Mouse (Mus musculus) cortical plate, adult 2 months (tissue): ENCODE results near the gene Cacna1h. TPM values are rescaled to one million over a fixed set of nuclear protein-coding genes. Genes with fewer than 3 reads are reported as not detected.

Experiments
- H3K27ac ChIP-seq: fragments of 200-500 bp; 2 replicates; pipeline ENCODE4 v1.5.1; 2012; ENCODE audit warnings: low read length, control low read depth, inconsistent platforms; ENCODE audit not compliant: insufficient read depth
- H3K4me1 ChIP-seq: fragments of 200-500 bp; 2 replicates; pipeline ENCODE4 v1.6.1; 2011; ENCODE audit warnings: low read length; ENCODE audit not compliant: control insufficient read depth, insufficient read depth
- H3K4me3 ChIP-seq: fragments of 200-500 bp; 2 replicates; pipeline ENCODE4 v1.5.1; 2011; ENCODE audit warnings: mild to moderate bottlenecking, low read length, control low read depth; ENCODE audit not compliant: insufficient read depth
- CTCF ChIP-seq: fragments of 200-500 bp; IDR thresholded peaks from 2 replicates; pipeline ENCODE4 v1.5.1; 2011; ENCODE audit warnings: mild to moderate bottlenecking, control low read depth, low read length; ENCODE audit not compliant: insufficient read depth; ENCODE audit errors: extremely low read depth
- POLR2A ChIP-seq: fragments of 200-500 bp; IDR thresholded peaks from 2 replicates; pipeline ENCODE4 v1.6.1; 2011; ENCODE audit warnings: mild to moderate bottlenecking, low read length, control low read depth; ENCODE audit not compliant: insufficient read depth; ENCODE audit errors: extremely low read depth
- polyA plus RNA-seq: library from polyadenylated mRNA; depleted of rRNA; stranded (reverse); fragments of >200 nt; gene quantifications from 2 replicates; pipeline ENCODE4 v1.2.3, GENCODE M21; 2012

Cacna1h gene
- polyA plus RNA-seq, 1 experiment = 39.6 TPM

DNA sequence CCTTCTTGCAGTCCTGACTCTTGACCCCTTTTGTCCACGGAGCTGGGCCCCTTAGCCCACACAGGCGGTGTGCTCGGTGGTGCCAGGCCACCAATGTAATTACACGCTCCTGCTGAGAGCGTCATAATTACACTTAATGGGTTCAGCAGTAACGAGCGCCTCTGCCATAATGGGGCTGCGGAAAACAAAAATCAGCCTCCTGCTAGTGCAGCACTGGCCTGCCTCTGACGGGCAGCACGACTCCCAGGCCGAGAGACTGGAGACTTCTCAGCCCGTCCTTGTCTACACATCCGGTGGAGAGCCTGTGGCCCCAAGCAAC is 35.1 kb downstream of the Cacna1h start:
- TF ChIP-seq POLR2A = no peak
- no peak for TF ChIP-seq CTCF
- no peak overlapping the region for H3K4me3 ChIP-seq
- no peak overlapping the region for H3K27ac ChIP-seq
- H3K4me1 ChIP-seq = no peaks in the 10 kb centered on the region

DNA sequence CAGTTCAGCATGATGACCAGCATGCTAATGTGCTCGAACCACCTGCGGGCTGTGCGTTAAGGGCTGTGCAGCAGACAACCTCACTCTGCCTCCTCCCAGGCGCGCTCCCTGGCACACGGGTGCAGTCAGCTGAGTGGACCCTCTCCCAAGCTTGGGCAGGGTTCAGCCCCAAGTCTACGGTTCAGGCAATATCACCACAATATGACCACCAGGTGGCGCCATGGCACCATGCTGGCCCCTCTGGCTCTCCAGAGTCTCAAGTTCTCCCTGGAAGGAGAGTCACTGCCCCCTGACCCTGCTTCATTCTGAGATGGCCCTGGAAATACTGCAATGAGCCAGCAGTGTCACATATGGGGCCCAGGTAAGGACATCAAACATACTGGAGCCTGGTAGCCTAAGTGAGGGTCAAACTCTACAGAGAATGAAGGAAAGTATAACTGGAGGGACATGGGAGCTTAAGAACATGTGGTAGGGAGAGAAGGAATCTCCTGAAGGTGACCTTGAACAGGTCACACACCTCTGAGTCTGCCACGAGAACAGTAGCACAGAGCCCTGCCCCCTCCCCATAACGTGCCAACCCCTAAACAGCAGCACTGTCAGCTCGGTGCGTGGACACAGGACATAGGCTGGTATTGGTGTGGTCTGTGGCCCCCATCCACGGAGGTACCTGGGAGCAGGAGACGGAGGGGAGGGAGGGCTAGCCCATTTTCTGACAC is 35.6 kb downstream of the Cacna1h start:
- Histone ChIP-seq H3K4me3 (no peak overlapping the region), H3K27ac (no peak overlapping the region), H3K4me1 (no peaks in the 10 kb centered on the region)
- TF ChIP-seq CTCF (peak; percentile 86), POLR2A (no peak)

DNA sequence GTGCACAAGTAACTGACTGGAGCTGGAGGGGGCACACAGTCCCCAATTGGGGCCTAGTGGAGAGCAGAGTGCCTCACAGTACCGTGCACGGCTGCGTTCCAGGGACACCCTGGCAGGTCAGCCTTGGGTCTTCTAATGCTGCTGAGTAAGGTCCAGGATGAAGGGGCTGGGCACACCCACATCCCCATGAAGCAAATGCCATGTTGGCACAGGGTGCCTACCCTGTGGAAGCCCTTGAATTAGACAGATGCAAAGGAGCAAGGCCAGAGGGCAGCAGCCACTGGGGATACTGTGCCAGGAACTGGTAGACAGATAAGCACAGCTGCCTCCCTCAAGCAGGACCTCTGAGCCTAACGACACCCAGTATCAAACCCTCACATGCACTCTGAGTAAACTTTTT is 39.1 kb downstream of the Cacna1h start:
- TF ChIP-seq POLR2A (no peak), CTCF (no peak)
- Histone ChIP-seq H3K27ac (no peak overlapping the region), H3K4me3 (no peak overlapping the region), H3K4me1 (no peaks in the 10 kb centered on the region)

DNA sequence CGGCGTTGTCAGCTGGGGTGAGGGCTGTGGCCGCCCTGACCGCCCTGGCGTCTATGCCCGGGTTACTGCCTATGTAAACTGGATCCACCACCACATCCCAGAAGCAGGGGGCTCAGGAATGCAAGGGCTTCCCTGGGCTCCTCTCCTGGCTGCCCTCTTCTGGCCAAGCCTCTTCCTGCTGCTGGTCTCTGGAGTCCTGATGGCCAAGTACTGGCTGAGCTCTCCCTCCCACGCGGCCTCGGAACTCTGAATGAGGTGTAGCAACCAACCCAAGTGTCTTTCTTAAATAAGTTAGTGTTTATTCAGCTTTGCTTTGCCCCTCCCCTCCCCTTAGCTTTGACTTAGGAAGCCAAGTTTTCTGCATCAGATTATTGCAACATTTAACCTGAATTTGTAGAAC is 59.6 kb downstream of the Cacna1h start:
- Histone ChIP-seq H3K4me1 (no peaks in the 10 kb centered on the region), H3K4me3 (no peak overlapping the region), H3K27ac (no peak overlapping the region)
- no peak for TF ChIP-seq POLR2A
- 0 out of 2 replicates have a peak, but pooled peaks have one; percentile 14 for TF ChIP-seq CTCF

DNA sequence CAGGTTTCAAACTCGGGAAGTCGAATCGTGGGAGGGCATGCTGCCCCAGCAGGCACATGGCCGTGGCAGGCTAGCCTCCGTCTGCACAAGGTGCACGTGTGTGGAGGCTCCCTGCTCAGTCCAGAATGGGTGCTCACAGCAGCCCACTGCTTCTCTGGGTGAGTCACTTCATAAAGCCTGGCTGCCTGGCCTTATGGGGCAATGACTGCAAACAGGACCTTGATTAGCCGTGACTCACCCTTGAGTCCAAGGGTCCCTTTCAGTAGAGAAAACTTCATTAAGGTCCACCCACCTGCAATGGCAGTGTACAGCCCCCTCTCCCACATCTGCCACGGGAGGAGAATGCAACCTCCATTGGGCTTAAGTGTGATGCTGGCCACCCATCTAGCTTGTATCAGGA is 61.1 kb downstream of the Cacna1h start:
- Histone ChIP-seq H3K4me3 (no peak overlapping the region), H3K4me1 (no peaks in the 10 kb centered on the region), H3K27ac (no peak overlapping the region)
- TF ChIP-seq POLR2A (no peak), CTCF (no peak)

DNA sequence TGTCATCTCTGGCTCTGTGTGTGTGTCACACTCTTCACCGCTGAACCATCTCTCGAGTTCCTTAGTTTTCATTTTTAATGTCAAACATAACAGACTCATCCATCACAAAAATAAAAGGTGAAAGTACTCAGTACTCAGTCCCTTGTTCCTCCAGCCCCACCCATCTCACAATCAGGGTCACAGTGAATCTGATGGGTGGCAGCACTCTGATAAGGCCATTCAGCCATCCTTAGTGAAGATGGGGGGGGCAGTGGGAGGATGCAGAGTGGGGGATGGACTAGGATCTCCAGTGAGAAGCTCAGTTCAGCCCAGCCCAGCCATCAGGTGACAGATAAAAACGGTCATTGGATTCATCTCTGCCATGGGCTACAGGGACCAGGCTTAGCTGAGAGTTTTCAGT is 64.6 kb downstream of the Cacna1h start, which contains the start of gene Tpsg1:
TSS of gene Tpsg1 (plus strand) at position 301 of the 400 bp plus-strand sequence.
- no peak within 1 kb of the TSS for H3K4me3 ChIP-seq
- no peaks in the 10 kb centered on the region for H3K4me1 ChIP-seq
- no peak within 1 kb of the TSS for H3K27ac ChIP-seq
- TF ChIP-seq POLR2A (no peak), CTCF (no peak)

DNA sequence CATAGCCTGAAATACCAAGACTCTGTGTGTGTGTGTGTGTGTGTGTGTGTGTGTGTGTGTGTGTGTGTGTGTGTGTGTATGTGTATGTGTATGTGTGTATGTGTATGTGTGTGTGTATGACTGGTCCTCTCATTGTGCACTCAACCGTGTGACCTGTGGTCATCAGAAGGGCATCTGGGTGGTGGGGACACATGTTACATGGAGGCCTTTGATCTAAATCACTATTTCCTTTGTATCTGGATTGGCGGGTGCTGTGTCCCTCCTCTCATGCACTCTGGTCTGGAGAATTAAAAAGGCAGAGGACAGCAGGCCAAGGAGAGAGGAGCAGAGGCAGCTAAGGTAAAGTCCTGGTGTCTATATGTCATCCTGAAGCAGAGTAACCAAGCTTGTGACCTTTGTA is 67.6 kb downstream of the Cacna1h start, which contains the start of gene Tpsb2:
TSS of gene Tpsb2 (plus strand) at position 301 of the 400 bp plus-strand sequence.
- no peak for TF ChIP-seq POLR2A
- TF ChIP-seq CTCF = no peak
- H3K4me3 ChIP-seq = no peak within 1 kb of the TSS
- no peaks in the 10 kb centered on the region for H3K4me1 ChIP-seq
- no peak within 1 kb of the TSS for H3K27ac ChIP-seq

DNA sequence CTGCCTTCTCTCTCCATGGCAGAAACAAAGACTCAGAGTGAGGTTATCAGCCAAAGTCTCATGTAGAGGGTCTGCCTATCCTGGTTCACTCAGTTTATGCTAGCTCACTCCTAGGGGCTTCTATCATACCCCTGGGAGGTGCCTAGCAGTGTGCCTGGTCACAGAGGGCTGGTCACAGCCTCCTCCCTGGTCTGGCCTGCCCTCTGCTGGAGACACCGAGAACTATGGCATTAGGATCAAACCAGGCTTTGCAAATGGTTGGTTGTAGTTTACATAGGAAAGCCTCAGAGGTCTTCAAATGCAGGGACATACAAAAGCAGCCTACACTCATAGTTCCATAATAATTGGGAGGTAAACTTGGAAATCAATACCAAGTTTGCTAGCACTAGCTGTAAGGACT is 69.9 kb downstream of the Cacna1h start:
- Histone ChIP-seq H3K4me3 (no peak overlapping the region), H3K4me1 (no peaks in the 10 kb centered on the region), H3K27ac (no peak overlapping the region)
- TF ChIP-seq CTCF = peak; percentile 84
- no peak for TF ChIP-seq POLR2A

DNA sequence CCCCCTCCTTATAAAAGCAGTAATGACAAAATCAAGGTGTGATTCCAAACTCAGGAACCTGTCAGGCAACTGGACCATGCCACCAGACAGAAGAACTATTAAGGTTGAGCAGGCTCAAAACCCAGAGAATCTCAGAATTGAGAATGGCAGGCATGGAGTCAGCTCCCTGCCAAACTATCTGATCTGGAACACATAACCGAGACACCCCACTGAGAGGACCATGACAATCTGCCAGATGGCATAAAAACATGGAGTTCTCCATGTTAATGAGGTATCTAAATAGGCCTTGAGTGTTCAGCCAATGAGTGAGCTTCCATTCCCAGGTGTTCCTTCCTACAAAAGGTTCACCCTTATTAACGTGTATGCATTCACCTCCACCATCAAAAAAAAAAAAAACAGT is 72.3 kb downstream of the Cacna1h start:
- Histone ChIP-seq H3K27ac (no peak overlapping the region), H3K4me3 (no peak overlapping the region), H3K4me1 (no peaks in the 10 kb centered on the region)
- TF ChIP-seq POLR2A = no peak
- TF ChIP-seq CTCF = no peak

DNA sequence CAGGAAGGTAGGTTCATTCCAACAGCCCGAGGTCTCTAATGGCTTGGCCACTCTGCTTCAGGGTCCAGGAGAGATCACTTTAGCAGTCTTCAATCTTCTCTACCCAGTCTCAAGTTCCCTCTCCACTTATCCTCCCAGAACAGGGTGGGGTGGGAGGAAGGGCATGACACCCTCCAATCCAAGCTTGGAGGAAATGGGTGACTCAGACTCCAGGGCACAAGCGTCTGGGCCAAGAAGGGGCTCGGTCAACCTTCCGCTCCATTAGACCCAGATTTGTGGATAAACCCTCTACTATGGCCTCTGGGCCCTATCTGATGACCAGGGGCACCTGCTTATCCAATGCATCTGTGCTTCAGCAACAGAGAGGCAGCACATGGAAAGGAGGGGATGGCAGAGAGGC is 88.1 kb downstream of the Cacna1h start, which contains the start of gene Tpsab1:
TSS of gene Tpsab1 (minus strand) at position 101 of the 400 bp plus-strand sequence.
- H3K4me1 ChIP-seq = no peaks in the 10 kb centered on the region
- no peak within 1 kb of the TSS for H3K4me3 ChIP-seq
- TF ChIP-seq POLR2A = no peak
- TF ChIP-seq CTCF = no peak
- no peak within 1 kb of the TSS for H3K27ac ChIP-seq
